Mouse (Mus musculus): ENCODE measurements around the gene Mcfd2.

DNA sequence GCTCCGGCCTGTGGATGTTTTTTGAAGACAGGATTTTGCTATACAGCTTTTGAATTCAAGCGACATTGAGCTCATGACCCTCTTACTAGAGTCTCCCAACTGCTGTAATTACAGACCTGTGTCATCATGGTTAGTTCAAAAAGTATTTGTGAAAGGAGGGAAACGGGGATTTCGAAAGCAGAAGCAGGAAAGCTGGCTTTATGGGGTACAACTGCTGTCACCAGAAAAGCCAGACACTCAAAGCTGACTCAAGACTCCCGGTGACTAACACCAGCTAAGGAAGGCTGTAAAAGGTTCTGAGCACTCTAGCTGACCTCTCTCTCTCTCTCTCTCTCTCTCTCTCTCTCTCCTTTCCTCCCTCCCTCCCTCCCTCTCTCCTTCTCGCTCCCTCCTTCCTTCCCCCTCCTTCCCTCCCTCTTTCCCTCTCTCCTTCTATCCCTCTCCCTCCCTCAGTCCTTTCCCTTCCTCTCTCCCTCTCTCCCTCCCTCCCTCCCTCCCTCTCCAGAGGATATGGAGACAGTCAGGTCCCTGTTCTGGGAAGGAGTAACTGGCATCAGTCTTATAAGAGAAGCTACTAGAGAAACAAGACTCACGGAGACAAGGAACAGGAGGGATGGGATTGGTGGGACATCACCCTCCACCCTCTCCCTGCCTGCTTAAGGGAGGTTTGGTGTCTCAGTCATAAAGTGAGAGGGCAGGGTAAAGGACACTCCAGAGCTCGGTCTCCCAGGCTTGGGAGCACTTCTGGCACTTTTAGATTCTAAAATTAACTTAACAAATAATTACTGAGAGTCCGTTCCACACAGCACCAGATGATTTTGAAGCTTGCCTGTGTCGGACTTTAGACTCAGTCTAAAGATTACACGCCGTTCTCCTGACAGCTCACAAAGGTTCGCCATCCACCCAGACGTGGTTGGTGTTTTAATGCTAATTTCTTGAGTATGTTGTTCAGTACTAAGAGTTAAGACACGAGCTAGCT lies 9.9 kb upstream of the Mcfd2 start:
- TF ChIP-seq POLR2A (IDR thresholded peaks at IDR 0.05; ENCODE audit: extremely low read depth, insufficient read depth, low read length): no peak
- no peak for TF ChIP-seq CTCF (IDR thresholded peaks at IDR 0.05; ENCODE audit: extremely low read depth, insufficient read depth, low read length)

All from cortical plate, adult 2 months (tissue).